Mouse (Mus musculus): Measurements from ENCODE around the gene Fnip2.
"Not testable (repeated sequence)": the region's sequence is repeated elsewhere in the genome, so short reads cannot be mapped to it uniquely, and the experiment has no call there.

The Fnip2 gene

DNA sequence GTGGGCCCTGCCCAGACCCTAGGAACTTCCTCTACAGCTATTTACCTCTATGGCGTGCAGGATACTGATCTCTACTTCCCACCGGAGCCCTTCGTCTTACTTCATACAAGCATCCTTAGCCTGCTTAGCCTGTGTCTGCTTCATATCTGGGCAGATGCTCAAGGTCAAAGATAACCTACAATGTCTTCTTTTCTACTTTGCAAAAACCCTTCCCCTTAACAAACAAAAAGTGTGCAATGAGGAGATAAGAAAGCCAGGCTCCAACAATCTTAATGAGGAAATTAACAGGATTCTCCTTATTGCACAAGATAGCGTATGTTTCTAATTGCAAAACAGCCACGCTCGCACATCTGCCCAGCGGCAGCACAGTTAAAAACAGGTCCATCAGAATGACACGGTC, 89.2 kb downstream of the Fnip2 start:
- DNase-seq (ENCODE audit: low spot score in 2 of 2), result no peak

DNA sequence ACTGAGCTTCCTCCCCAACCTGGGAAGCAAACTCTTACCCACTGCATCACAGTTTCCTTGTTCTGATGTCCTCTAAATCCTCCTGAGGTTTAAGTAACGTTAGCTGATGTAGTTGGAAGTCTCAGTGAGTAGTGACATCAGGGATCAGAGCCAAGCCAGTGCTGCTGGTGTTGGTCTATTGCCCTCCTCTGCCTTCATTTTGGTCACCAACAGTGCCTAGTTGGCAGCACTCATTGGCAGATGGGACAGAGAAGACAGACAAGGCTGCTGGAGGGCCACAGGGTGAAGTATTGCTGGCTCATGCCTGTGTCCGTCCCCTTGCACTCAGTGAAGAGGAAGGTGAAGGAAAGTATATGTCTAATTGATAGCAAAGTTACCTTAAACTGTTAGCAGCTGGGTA, 91.6 kb downstream of the Fnip2 start:
- DNase-seq (ENCODE audit: low spot score in 2 of 2), result no peak

DNA sequence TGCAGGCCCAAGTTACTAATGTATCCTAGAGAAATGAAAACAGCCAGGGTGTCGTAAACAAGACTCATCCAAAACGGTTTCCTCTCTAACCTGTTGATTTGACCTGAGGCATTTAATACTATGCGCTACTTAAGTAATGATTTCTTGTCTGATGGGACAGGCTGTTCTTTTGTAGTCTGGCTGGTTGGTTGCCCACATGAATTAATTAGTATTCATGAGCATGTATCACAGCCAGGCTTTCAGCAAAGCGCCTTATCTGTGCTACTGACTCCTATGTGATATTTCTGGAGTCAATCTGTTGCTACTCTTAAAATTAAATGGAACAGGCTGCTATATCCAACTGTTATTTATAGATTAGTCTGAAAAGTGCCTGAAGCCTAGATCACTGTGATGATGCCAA, 92.7 kb downstream of the Fnip2 start:
- DNase-seq (ENCODE audit: low spot score in 2 of 2), result no peak

- DNase-seq (ENCODE audit: low spot score in 2 of 2), result no peak
These were observed 95.2 kb downstream of the Fnip2 start for GRCm38 (mm10) chr3:79472362-79472761.

GRCm38 (mm10) chr3:79469440-79469839, 98.2 kb downstream of the Fnip2 start:
- no peak for DNase-seq (ENCODE audit: low spot score in 2 of 2)

DNA sequence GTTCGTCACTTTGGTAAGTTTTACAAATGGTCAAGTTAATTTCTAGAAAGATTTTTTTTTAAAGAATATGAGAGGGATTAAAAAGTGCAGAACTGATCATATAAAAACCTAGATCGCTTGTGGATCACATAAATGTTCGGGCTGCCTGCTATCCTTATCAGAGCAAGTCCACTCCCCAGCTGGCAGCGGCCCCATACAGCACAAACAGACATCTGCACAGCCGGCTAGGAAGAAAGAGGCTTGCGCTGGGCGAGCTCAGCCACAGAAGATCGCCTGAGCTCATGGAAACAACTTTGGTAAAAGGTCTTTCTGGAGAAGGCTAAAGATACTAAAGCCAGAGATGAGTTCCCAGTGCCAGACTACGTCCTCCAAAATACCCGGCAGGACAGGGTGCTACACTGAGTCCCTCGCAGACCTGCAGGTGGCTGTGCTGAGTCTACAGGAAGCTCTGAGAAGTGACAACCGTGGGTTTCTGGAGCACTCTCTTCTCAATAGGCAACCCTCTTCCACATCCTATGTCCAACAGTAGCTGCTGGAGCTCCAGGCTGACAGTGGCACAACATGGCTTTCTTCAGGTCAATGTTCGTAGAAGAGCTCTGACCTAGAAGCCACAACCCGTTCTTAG, 108.8 kb downstream of the Fnip2 start:
- no peak for DNase-seq (ENCODE audit: low spot score in 2 of 2)

DNA sequence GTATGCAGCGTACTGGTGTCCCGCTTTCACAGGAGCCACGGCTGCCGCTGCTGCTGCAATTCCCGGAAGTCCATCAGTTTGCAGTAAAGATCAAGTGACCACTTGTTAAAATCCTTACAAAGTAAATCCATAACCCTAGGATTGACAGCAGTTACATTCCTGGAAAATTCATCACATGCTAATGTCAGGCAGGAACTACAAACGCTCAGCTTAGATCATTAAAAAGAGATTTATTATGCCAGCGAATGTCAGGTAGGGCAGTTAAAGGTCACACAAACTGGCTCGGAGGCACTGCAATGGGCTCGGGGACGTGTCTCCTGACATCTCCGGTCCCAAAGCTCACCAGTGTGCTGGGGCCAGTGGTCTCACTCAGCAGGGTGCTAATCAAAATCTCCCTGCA, 111.8 kb downstream of the Fnip2 start:
- DNase-seq (ENCODE audit: low spot score in 2 of 2), result no peak

DNA sequence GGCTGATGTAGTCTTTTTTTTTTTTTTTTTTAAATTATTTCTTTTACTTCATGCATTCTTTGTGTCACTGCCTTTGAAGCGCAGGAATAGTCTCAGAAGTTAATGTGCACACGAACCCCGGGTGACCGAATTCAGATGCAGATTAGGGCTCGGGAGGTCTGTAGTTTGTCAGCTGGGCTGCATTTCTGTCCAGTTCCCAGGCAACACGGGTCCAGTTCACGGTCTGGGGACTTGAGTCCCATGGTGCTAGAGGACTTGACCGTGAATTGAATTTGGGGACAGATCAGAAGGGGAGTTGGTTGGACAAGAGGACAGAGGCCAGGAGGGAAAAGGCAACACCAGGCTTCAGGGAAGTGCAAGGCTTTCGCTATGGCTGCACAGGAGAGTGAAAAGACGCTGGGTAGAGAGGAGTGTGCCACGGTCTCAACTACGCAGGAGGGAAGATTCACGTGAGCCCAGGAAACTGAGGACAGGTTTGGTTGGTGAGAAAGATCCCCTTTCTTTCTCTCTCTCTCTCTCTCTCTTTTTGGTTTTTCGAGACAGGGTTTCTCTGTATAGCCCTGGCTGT, 114.8 kb downstream of the Fnip2 start:
- no peak for DNase-seq (ENCODE audit: low spot score in 2 of 2)

GRCm38 (mm10) chr3:79449361-79449760, 118.2 kb downstream of the Fnip2 start:
- DNase-seq (ENCODE audit: low spot score in 2 of 2), result no peak

- DNase-seq (ENCODE audit: low spot score in 2 of 2), result no peak
These were observed 119.2 kb downstream of the Fnip2 start for GRCm38 (mm10) chr3:79448421-79448820.

DNA sequence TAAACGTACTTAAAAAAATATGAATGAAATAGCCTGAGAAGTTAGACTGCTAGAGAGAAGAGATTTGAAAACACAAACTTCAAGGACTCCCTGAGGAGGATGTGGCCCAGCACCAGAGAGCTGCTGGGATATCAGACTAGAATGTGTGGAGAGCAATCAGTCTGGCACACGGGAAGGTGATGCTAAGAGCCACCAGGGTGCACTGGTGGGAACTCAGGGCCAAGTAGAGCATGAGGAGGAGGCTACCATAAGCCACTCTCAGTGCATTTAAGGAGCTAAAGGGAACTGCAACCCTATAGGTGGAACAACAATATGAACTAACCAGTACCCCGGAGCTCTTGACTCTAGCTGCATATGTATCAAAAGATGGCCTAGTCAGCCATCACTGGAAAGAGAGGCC, 120.9 kb downstream of the Fnip2 start:
- not testable (repeated sequence) for DNase-seq (ENCODE audit: low spot score in 2 of 2)

- no peak for DNase-seq (ENCODE audit: low spot score in 2 of 2)
These were observed 121.5 kb downstream of the Fnip2 start for GRCm38 (mm10) chr3:79446124-79446523.

- no peak for DNase-seq (ENCODE audit: low spot score in 2 of 2)
These were observed 122.6 kb downstream of the Fnip2 start for GRCm38 (mm10) chr3:79445041-79445440.

- DNase-seq (ENCODE audit: low spot score in 2 of 2), result no peak
These were observed 123.7 kb downstream of the Fnip2 start for GRCm38 (mm10) chr3:79443850-79444249.

DNA sequence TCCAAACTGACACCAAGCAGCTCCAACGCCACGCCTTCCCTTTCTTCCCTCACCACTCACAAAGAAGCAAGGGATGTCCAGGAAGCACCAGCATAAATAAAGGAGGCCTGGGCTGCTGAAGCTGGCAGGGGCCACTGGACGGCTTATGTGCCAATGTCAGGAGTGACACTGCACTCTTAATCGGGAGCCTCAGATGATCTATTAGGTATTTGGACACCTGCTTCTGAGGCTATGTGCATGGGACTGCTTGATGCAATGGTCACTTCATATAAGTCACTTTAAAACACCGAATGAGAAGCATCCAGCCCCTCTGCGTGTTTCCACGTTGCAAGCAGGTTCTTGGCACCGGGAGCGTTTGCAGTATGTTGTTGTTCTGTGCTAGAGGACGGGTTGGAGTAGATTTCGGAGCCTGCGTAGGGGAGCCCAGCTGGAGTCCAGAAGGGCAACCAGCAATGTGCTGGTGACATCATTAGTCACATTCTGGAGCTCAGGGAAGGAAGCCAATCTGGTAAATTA, 126.6 kb downstream of the Fnip2 start:
- DNase-seq (ENCODE audit: low spot score in 2 of 2), result no peak

GRCm38 (mm10) chr3:79438276-79438675, 129.3 kb downstream of the Fnip2 start:
- no peak for DNase-seq (ENCODE audit: low spot score in 2 of 2)

GRCm38 (mm10) chr3:79436186-79436585, 131.4 kb downstream of the Fnip2 start:
- DNase-seq (ENCODE audit: low spot score in 2 of 2), result no peak

- DNase-seq (ENCODE audit: low spot score in 2 of 2), result no peak
These were observed 132.6 kb downstream of the Fnip2 start for GRCm38 (mm10) chr3:79434985-79435384.

GRCm38 (mm10) chr3:79434436-79434835, 133.2 kb downstream of the Fnip2 start:
- DNase-seq (ENCODE audit: low spot score in 2 of 2), result no peak

DNA sequence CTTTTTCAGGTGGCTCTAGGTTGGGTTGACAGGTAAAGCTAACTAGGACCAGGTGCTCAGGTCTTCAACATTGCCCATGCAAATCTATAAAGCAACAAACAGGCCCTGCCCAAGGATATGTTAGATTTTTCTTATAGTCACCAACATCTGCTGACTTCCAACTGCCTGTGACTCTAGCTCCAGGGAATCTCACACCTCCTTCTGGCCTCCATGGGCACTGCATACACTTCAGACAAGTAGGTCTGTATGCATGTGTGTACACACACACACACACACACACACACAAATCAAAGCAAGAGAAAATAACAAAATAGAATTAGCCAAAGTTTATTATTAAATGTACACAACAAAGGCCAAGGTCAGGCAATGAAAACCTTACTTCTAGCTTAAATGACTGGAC, 134.0 kb downstream of the Fnip2 start:
- DNase-seq (ENCODE audit: low spot score in 2 of 2), result no peak

- DNase-seq (ENCODE audit: low spot score in 2 of 2), result no peak
These were observed 142.2 kb downstream of the Fnip2 start for GRCm38 (mm10) chr3:79425441-79425840.

DNA sequence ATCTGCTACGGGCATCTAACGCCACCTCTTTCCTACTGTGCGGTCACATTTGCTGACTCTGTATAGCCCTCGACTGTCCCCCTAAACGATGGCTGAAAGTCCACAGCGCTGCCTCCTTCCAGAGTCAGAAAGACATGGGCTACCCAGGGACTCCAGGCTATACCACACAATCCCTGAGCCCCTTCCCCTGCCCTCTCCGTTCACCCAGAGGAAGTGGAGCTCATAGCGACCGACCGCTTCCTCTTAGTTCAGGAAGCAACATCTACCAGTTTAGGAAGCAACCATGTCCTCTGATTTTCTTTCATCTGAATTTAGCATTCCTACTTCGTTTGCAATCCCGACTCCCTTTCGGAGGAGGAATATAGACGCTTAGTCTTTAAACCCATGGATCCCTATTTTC, 148.7 kb downstream of the Fnip2 start:
- no peak for DNase-seq (ENCODE audit: low spot score in 2 of 2)

GRCm38 (mm10) chr3:79416944-79417680, 150.5 kb downstream of the Fnip2 start:
- DNase-seq (ENCODE audit: low spot score in 2 of 2), result no peak

All from spleen, postnatal 4 days (tissue).